Mouse (Mus musculus) bone marrow macrophage, adult 2 months (primary cell): ENCODE results near the gene Ell.

Experiments
- CTCF ChIP-seq: IDR thresholded peaks from 2 replicates; pipeline ENCODE4 v1.5.1; 2012; ENCODE audit warnings: low read depth, mild to moderate bottlenecking, low read length, moderate library complexity
- POLR2A ChIP-seq: IDR thresholded peaks from 2 replicates; pipeline ENCODE4 v1.6.1; 2012; ENCODE audit warnings: mild to moderate bottlenecking, low read depth, low read length, borderline replicate concordance

GRCm38 (mm10) chr8:70535221-70535620, 4.0 kb upstream of the Ell start:
- no peak for TF ChIP-seq POLR2A
- no peak for TF ChIP-seq CTCF
